Mouse (Mus musculus) liver, postnatal 0 days (tissue): ENCODE data around the gene Ryr3. TPM values are rescaled to one million over a fixed set of nuclear protein-coding genes. Genes with fewer than 3 reads are reported as not detected.
A peak's percentile ranks its signal among the peaks of the same experiment; 100 is the strongest.

ENCODE experiments used
- ATAC-seq: fragments of 200-750 bp; cut with Nextera tagmentation; 2 replicates; pipeline ENCODE4 v1.8.0; 2017; ENCODE audit warnings: mild to moderate bottlenecking, moderate library complexity
- DNase-seq: peaks from one replicate; pipeline ENCODE4 v3.0.0-alpha.2; 2016
- H3K27ac ChIP-seq: fragments of 300-500 bp; sonication (generic); 2 replicates; pipeline ENCODE4 v1.5.1; 2014; ENCODE audit warnings: antibody characterized with exemption, moderate library complexity, mild to moderate bottlenecking, low read depth
- H3K27me3 ChIP-seq: fragments of 300-500 bp; sonication (generic); 2 replicates; pipeline ENCODE4 v1.6.1; 2014; ENCODE audit warnings: low read length, control low read depth, mixed read lengths; ENCODE audit not compliant: insufficient read depth
- H3K36me3 ChIP-seq: fragments of 300-500 bp; sonication (generic); replicated peaks from 2 replicates; pipeline ENCODE4 v1.6.1; 2014; ENCODE audit warnings: mild to moderate bottlenecking, control low read depth, low read length, moderate library complexity, mixed read lengths; ENCODE audit not compliant: insufficient read depth
- H3K4me1 ChIP-seq: fragments of 300-500 bp; sonication (generic); 2 replicates; pipeline ENCODE4 v1.6.1; 2014; ENCODE audit warnings: antibody characterized with exemption, mild to moderate bottlenecking, control low read depth; ENCODE audit not compliant: insufficient read depth
- H3K4me2 ChIP-seq: fragments of 300-500 bp; sonication (generic); 2 replicates; pipeline ENCODE4 v1.6.1; 2014; ENCODE audit warnings: low read depth, mild to moderate bottlenecking, low read length, moderate library complexity, mixed read lengths
- H3K4me3 ChIP-seq: fragments of 300-500 bp; sonication (generic); 2 replicates; pipeline ENCODE4 v1.5.1; 2014; ENCODE audit warnings: low read depth, low read length
- H3K9ac ChIP-seq: fragments of 300-500 bp; sonication (generic); replicated peaks from 2 replicates; pipeline ENCODE4 v1.6.1; 2014; ENCODE audit warnings: mild to moderate bottlenecking, moderate library complexity
- H3K9me3 ChIP-seq: fragments of 300-500 bp; sonication (generic); 2 replicates; pipeline ENCODE4 v1.6.1; 2016; ENCODE audit warnings: mild to moderate bottlenecking, control low read depth, low read length, mixed read lengths
- CTCF ChIP-seq: sonication (generic); IDR thresholded peaks from 2 replicates; pipeline ENCODE4 v1.5.1; 2016; ENCODE audit warnings: antibody characterized with exemption, low read depth
- EP300 ChIP-seq: IDR thresholded peaks from 2 replicates; pipeline ENCODE4 v1.6.1; 2016; ENCODE audit warnings: antibody characterized with exemption, low read depth, mild to moderate bottlenecking
- WGBS: fragments of 180-500 bp; shearing (Covaris S2); extraction: QIAGEN DNeasy Blood & Tissue Kit; methylation state at CpG from one replicate; pipeline ENCODE4 v1.1.7; 2014; ENCODE audit not compliant: insufficient replicate concordance; 5-methylcytosine and 5-hydroxymethylcytosine counted together
- polyA plus RNA-seq: library from polyadenylated mRNA; unstranded; fragments of >200 nt; fragmentation: Nextera tagmentation; extraction: Ambion mirVana; gene quantifications from 2 replicates; pipeline ENCODE4 v1.2.1, GENCODE M21; 2015

Gene Ryr3
- polyA plus RNA-seq, 1 experiment from 2014 or later = not detected

GRCm38 (mm10) chr2:112822721-112823120, 394.2 kb downstream of the Ryr3 start:
- Histone ChIP-seq H3K4me2 (no peak overlapping the region), H3K4me3 (no peak overlapping the region), H3K27me3 (no peaks in the 10 kb centered on the region), H3K36me3 (no peaks in the 10 kb centered on the region), H3K9ac (no peak overlapping the region), H3K9me3 (no peaks in the 10 kb centered on the region), H3K4me1 (no peaks in the 10 kb centered on the region), H3K27ac (no peak overlapping the region)
- TF ChIP-seq EP300 = no peak
- ATAC-seq = no peak
- DNase-seq = no peak
- 51% methylated on average over 3 of the region's 3 CpGs for WGBS

GRCm38 (mm10) chr2:112819059-112819458, 397.8 kb downstream of the Ryr3 start:
- no peaks in the 10 kb centered on the region for H3K4me1 ChIP-seq
- no peaks in the 10 kb centered on the region for H3K36me3 ChIP-seq
- DNase-seq (no peak), ATAC-seq (no peak)
- no peak overlapping the region for H3K4me3 ChIP-seq
- no peaks in the 10 kb centered on the region for H3K9me3 ChIP-seq
- H3K27me3 ChIP-seq = no peaks in the 10 kb centered on the region
- 71% methylated on average over 2 of the region's 2 CpGs for WGBS
- TF ChIP-seq EP300 = no peak
- H3K4me2 ChIP-seq = no peak overlapping the region
- no peak overlapping the region for H3K9ac ChIP-seq
- H3K27ac ChIP-seq = no peak overlapping the region

- Histone ChIP-seq H3K4me1 (no peaks in the 10 kb centered on the region), H3K9me3 (no peaks in the 10 kb centered on the region), H3K9ac (no peak overlapping the region), H3K36me3 (no peaks in the 10 kb centered on the region), H3K27me3 (no peaks in the 10 kb centered on the region), H3K4me3 (no peak overlapping the region), H3K4me2 (no peak overlapping the region), H3K27ac (no peak overlapping the region)
- TF ChIP-seq CTCF (no peak), EP300 (no peak)
- DNase-seq = no peak
- 48% methylated on average over 3 of the region's 3 CpGs for WGBS
- ATAC-seq = no peak
Measured at GRCm38 (mm10) chr2:112816976-112817375, 399.9 kb downstream of the Ryr3 start.

- H3K27ac ChIP-seq = no peak overlapping the region
- TF ChIP-seq CTCF = no peak
- TF ChIP-seq EP300 = no peak
- H3K4me1 ChIP-seq = no peaks in the 10 kb centered on the region
- H3K9ac ChIP-seq = no peak overlapping the region
- WGBS = 57% methylated on average over 3 of the region's 3 CpGs
- no peaks in the 10 kb centered on the region for H3K36me3 ChIP-seq
- no peaks in the 10 kb centered on the region for H3K27me3 ChIP-seq
- H3K9me3 ChIP-seq = no peaks in the 10 kb centered on the region
- no peak overlapping the region for H3K4me2 ChIP-seq
- no peak overlapping the region for H3K4me3 ChIP-seq
- ATAC-seq = no peak
- DNase-seq = no peak
Measured at GRCm38 (mm10) chr2:112815960-112816359, 400.9 kb downstream of the Ryr3 start.

GRCm38 (mm10) chr2:112812637-112813402, 404.1 kb downstream of the Ryr3 start:
- Histone ChIP-seq H3K9me3 (no peaks in the 10 kb centered on the region), H3K36me3 (no peaks in the 10 kb centered on the region), H3K4me1 (no peaks in the 10 kb centered on the region), H3K27ac (no peak overlapping the region), H3K4me2 (no peak overlapping the region), H3K4me3 (no peak overlapping the region), H3K27me3 (no peaks in the 10 kb centered on the region), H3K9ac (no peak overlapping the region)
- ATAC-seq (peak; percentile 25; the same call in 1 of the 2 replicates), DNase-seq (no peak)
- 63% methylated on average over 5 of the region's 5 CpGs for WGBS
- TF ChIP-seq CTCF (peak; percentile 28), EP300 (no peak)

- no peak overlapping the region for H3K4me2 ChIP-seq
- no peak overlapping the region for H3K4me3 ChIP-seq
- DNase-seq (no peak), ATAC-seq (no peak)
- WGBS = 55% methylated on average over 2 of the region's 2 CpGs
- no peaks in the 10 kb centered on the region for H3K27me3 ChIP-seq
- H3K27ac ChIP-seq = no peak overlapping the region
- no peak overlapping the region for H3K9ac ChIP-seq
- H3K9me3 ChIP-seq = no peaks in the 10 kb centered on the region
- no peaks in the 10 kb centered on the region for H3K4me1 ChIP-seq
- no peaks in the 10 kb centered on the region for H3K36me3 ChIP-seq
- TF ChIP-seq EP300 (no peak), CTCF (no peak)
Measured at GRCm38 (mm10) chr2:112806015-112806414, 410.9 kb downstream of the Ryr3 start.
